Mouse (Mus musculus) G1E (cell line): ENCODE measurements around the gene Slc11a2. TPM values are rescaled to one million over a fixed set of nuclear protein-coding genes. Genes with fewer than 3 reads are reported as not detected.
"Not testable (repeated sequence)": the region's sequence is repeated elsewhere in the genome, so short reads cannot be mapped to it uniquely, and the experiment has no call there.

Experiments
- ATAC-seq: 2 replicates; pipeline ENCODE4 v1.8.0; 2016; ENCODE audit warnings: mild to moderate bottlenecking; ENCODE audit not compliant: insufficient number of reproducible peaks, poor library complexity, low FRiP score, severe bottlenecking; ENCODE audit errors: extremely low read depth
- DNase-seq: peaks from one replicate; pipeline ENCODE4 v3.0.0; 2012; ENCODE audit warnings: low spot score
- H3K27me3 ChIP-seq: 2 replicates; pipeline ENCODE4 v1.6.1; 2012; ENCODE audit warnings: mild to moderate bottlenecking, low read length, inconsistent platforms; ENCODE audit not compliant: insufficient read depth
- H3K36me3 ChIP-seq: replicated peaks from 2 replicates; pipeline ENCODE3; 2012; ENCODE audit warnings: mild to moderate bottlenecking, inconsistent platforms
- H3K4me1 ChIP-seq: 2 replicates; pipeline ENCODE4 v1.6.1; 2012; ENCODE audit warnings: low read depth, low read length, inconsistent platforms, mixed read lengths; ENCODE audit not compliant: insufficient read depth
- H3K4me3 ChIP-seq: 2 replicates; pipeline ENCODE4 v1.5.1; 2012; ENCODE audit warnings: low read depth, mild to moderate bottlenecking, inconsistent platforms, low read length, moderate library complexity, mixed read lengths
- H3K9me3 ChIP-seq: replicated peaks from 2 replicates; pipeline ENCODE4 v1.6.1; 2012; ENCODE audit warnings: inconsistent platforms
- CTCF ChIP-seq: IDR thresholded peaks from 2 replicates; pipeline ENCODE4 v1.5.1; 2012; ENCODE audit warnings: low read depth, low read length, inconsistent platforms, mixed read lengths
- GATA1 ChIP-seq: IDR thresholded peaks from 2 replicates; pipeline ENCODE4 v1.6.1; 2012; ENCODE audit warnings: borderline replicate concordance, low read length, inconsistent platforms, mixed read lengths
- GATA2 ChIP-seq: IDR thresholded peaks from 2 replicates; pipeline ENCODE4 v1.6.1; 2012; ENCODE audit warnings: low read depth, low read length, inconsistent platforms, borderline replicate concordance
- POLR2AphosphoS5 ChIP-seq: IDR thresholded peaks from 2 replicates; pipeline ENCODE4 v1.6.1; 2012; ENCODE audit warnings: low read depth, low read length, inconsistent platforms; ENCODE audit not compliant: insufficient replicate concordance
- TAL1 ChIP-seq: conservative IDR thresholded peaks from 2 replicates; pipeline ENCODE4 v1.6.1; 2012; ENCODE audit warnings: low read depth, low read length, inconsistent platforms, mixed read lengths
- polyA plus RNA-seq: library from polyadenylated mRNA; stranded (reverse); fragments of >175 nt; gene quantifications from 2 replicates; pipeline ENCODE4 v1.2.3, GENCODE M21; 2012
- total RNA-seq, 2 experiments: library from RNA; stranded (forward) in 1 of 2; stranded (reverse) in 1 of 2; fragments of 200-1000 nt in 1 of 2; fragments of >200 nt in 1 of 2; fragmentation: Nextera tagmentation in 1 of 2; gene quantifications; 2 replicates each; pipeline ENCODE4 v1.2.3; 2014 to 2017

Gene Slc11a2
- total and polyA plus RNA-seq, 3 experiments = 5.4 to 95.4 (median 34.6) TPM

- Histone ChIP-seq H3K36me3 (no peaks in the 10 kb centered on the region), H3K4me1 (peaks cover 2% of the 10 kb centered on the region; the same call in 1 of the 2 replicates), H3K27me3 (peaks cover 16% of the 10 kb centered on the region), H3K9me3 (no peaks in the 10 kb centered on the region), H3K4me3 (no peak overlapping the region)
- ATAC-seq (no peak), DNase-seq (no peak)
- TF ChIP-seq GATA1 (no peak), POLR2AphosphoS5 (no peak), TAL1 (no peak), GATA2 (no peak), CTCF (no peak)
Measured at GRCm38 (mm10) chr15:100351501-100352060, 73.3 kb downstream of the Slc11a2 start.

GRCm38 (mm10) chr15:100349496-100349895, 75.4 kb downstream of the Slc11a2 start:
- Histone ChIP-seq H3K9me3 (no peaks in the 10 kb centered on the region), H3K27me3 (peaks cover 16% of the 10 kb centered on the region), H3K4me1 (peaks cover 2% of the 10 kb centered on the region; the same call in 1 of the 2 replicates), H3K36me3 (no peaks in the 10 kb centered on the region), H3K4me3 (no peak overlapping the region)
- ATAC-seq (no peak), DNase-seq (no peak)
- no peak for TF ChIP-seq GATA2
- no peak for TF ChIP-seq POLR2AphosphoS5
- TF ChIP-seq CTCF = no peak
- TF ChIP-seq GATA1 = no peak
- TF ChIP-seq TAL1 = no peak

GRCm38 (mm10) chr15:100346761-100347160, 78.1 kb downstream of the Slc11a2 start:
- no peak for DNase-seq

GRCm38 (mm10) chr15:100345484-100345883, 79.4 kb downstream of the Slc11a2 start:
- TF ChIP-seq CTCF (no peak), POLR2AphosphoS5 (no peak), GATA2 (no peak)
- Histone ChIP-seq H3K4me3 (no peak overlapping the region), H3K9me3 (no peaks in the 10 kb centered on the region), H3K36me3 (no peaks in the 10 kb centered on the region), H3K4me1 (peaks cover 2% of the 10 kb centered on the region; the same call in 1 of the 2 replicates), H3K27me3 (peaks cover 11% of the 10 kb centered on the region)
- ATAC-seq (no peak), DNase-seq (no peak)

More at GRCm38 (mm10) chr15:100346761-100347160, 78.1 kb downstream of the Slc11a2 start:
- Histone ChIP-seq H3K9me3 (no peaks in the 10 kb centered on the region), H3K27me3 (peaks cover 14% of the 10 kb centered on the region), H3K4me3 (no peak overlapping the region), H3K4me1 (peaks cover 2% of the 10 kb centered on the region; the same call in 1 of the 2 replicates), H3K36me3 (no peaks in the 10 kb centered on the region)
- no peak for TF ChIP-seq TAL1
- no peak for TF ChIP-seq GATA1
- TF ChIP-seq POLR2AphosphoS5 = no peak
- TF ChIP-seq GATA2 = no peak
- ATAC-seq = no peak

GRCm38 (mm10) chr15:100341314-100341980, 83.4 kb downstream of the Slc11a2 start:
- H3K36me3 ChIP-seq, H3K4me1 ChIP-seq, H3K4me3 ChIP-seq, DNase-seq, H3K27me3 ChIP-seq, H3K9me3 ChIP-seq, ATAC-seq: not testable (repeated sequence)

Other genes starting within 250 kb of the Slc11a2 start
- gene Atf1, start 197.3 kb downstream of the Slc11a2 start, total RNA-seq (2014; fragmentation: Nextera tagmentation) = 72.0 and 75.1 TPM in 2 replicates
- 49.7 and 68.8 TPM in 2 replicates for gene Atf1, start 197.3 kb downstream of the Slc11a2 start, total RNA-seq (2017)
- gene Atf1, start 197.3 kb downstream of the Slc11a2 start, polyA plus RNA-seq = 44.9 and 60.0 TPM in 2 replicates
- gene Tmprss12, start 144.2 kb downstream of the Slc11a2 start, total RNA-seq (2014; fragmentation: Nextera tagmentation) = not detected in 2 replicates
- 0.12 TPM in 1 of 2 replicates, not detected in the other for gene Tmprss12, start 144.2 kb downstream of the Slc11a2 start, total RNA-seq (2017)
- gene Tmprss12, start 144.2 kb downstream of the Slc11a2 start, polyA plus RNA-seq = not detected in 2 replicates
- gene Mettl7a1, start 120.9 kb downstream of the Slc11a2 start, total RNA-seq (2014; fragmentation: Nextera tagmentation) = 5.5 and 50.3 TPM in 2 replicates
- gene Mettl7a1, start 120.9 kb downstream of the Slc11a2 start, total RNA-seq (2017) = 31.2 and 31.6 TPM in 2 replicates
- gene Mettl7a1, start 120.9 kb downstream of the Slc11a2 start, polyA plus RNA-seq = 22.1 and 24.2 TPM in 2 replicates
- 1.4 TPM in 1 of 2 replicates, not detected in the other for gene Mettl7a3, start 90.1 kb downstream of the Slc11a2 start, total RNA-seq (2014; fragmentation: Nextera tagmentation)
- 0.66 and 0.93 TPM in 2 replicates for gene Mettl7a3, start 90.1 kb downstream of the Slc11a2 start, total RNA-seq (2017)
- gene Mettl7a3, start 90.1 kb downstream of the Slc11a2 start, polyA plus RNA-seq = not detected in 2 replicates
- gene Methig1, start 71.9 kb downstream of the Slc11a2 start, total RNA-seq (2014; fragmentation: Nextera tagmentation) = not detected in 2 replicates
- gene Methig1, start 71.9 kb downstream of the Slc11a2 start, total RNA-seq (2017) = not detected in 2 replicates
- gene Methig1, start 71.9 kb downstream of the Slc11a2 start, polyA plus RNA-seq = 0.11 and 0.22 TPM in 2 replicates
- gene Mettl7a2, start 71.9 kb downstream of the Slc11a2 start, total RNA-seq (2014; fragmentation: Nextera tagmentation) = 2.2 TPM in 1 of 2 replicates, not detected in the other
- gene Mettl7a2, start 71.9 kb downstream of the Slc11a2 start, total RNA-seq (2017) = 2.1 and 3.1 TPM in 2 replicates
- 2.4 TPM in 2 replicates for gene Mettl7a2, start 71.9 kb downstream of the Slc11a2 start, polyA plus RNA-seq
- not detected in 2 replicates for gene Higd1c, start 60.5 kb downstream of the Slc11a2 start, total RNA-seq (2014; fragmentation: Nextera tagmentation)
- not detected in 2 replicates for gene Higd1c, start 60.5 kb downstream of the Slc11a2 start, total RNA-seq (2017)
- not detected in 2 replicates for gene Higd1c, start 60.5 kb downstream of the Slc11a2 start, polyA plus RNA-seq
- not detected in 2 replicates for gene Gm5475, start 2.9 kb downstream of the Slc11a2 start, total RNA-seq (2014; fragmentation: Nextera tagmentation)
- 0.05 and 0.17 TPM in 2 replicates for gene Gm5475, start 2.9 kb downstream of the Slc11a2 start, total RNA-seq (2017)
- gene Gm5475, start 2.9 kb downstream of the Slc11a2 start, polyA plus RNA-seq = not detected in 2 replicates
- gene Letmd1, start 44.0 kb upstream of the Slc11a2 start, total RNA-seq (2014; fragmentation: Nextera tagmentation) = 55.0 and 55.7 TPM in 2 replicates
- 28.4 and 32.8 TPM in 2 replicates for gene Letmd1, start 44.0 kb upstream of the Slc11a2 start, total RNA-seq (2017)
- gene Letmd1, start 44.0 kb upstream of the Slc11a2 start, polyA plus RNA-seq = 54.5 and 60.8 TPM in 2 replicates
- 2.2 and 3.1 TPM in 2 replicates for gene Csrnp2, start 70.4 kb upstream of the Slc11a2 start, total RNA-seq (2014; fragmentation: Nextera tagmentation)
- 3.7 and 3.8 TPM in 2 replicates for gene Csrnp2, start 70.4 kb upstream of the Slc11a2 start, total RNA-seq (2017)
- 1.3 and 1.4 TPM in 2 replicates for gene Csrnp2, start 70.4 kb upstream of the Slc11a2 start, polyA plus RNA-seq
- 16.0 and 18.8 TPM in 2 replicates for gene Tfcp2, start 126.9 kb upstream of the Slc11a2 start, total RNA-seq (2014; fragmentation: Nextera tagmentation)
- 8.7 and 10.9 TPM in 2 replicates for gene Tfcp2, start 126.9 kb upstream of the Slc11a2 start, total RNA-seq (2017)
- gene Tfcp2, start 126.9 kb upstream of the Slc11a2 start, polyA plus RNA-seq = 2.9 and 3.9 TPM in 2 replicates
- 0.19 and 0.53 TPM in 2 replicates for gene Pou6f1, start 174.9 kb upstream of the Slc11a2 start, total RNA-seq (2014; fragmentation: Nextera tagmentation)
- 0.11 TPM in 1 of 2 replicates, not detected in the other for gene Pou6f1, start 174.9 kb upstream of the Slc11a2 start, total RNA-seq (2017)
- 0.33 and 0.74 TPM in 2 replicates for gene Pou6f1, start 174.9 kb upstream of the Slc11a2 start, polyA plus RNA-seq
- gene Dazap2, start 190.3 kb upstream of the Slc11a2 start, total RNA-seq (2014; fragmentation: Nextera tagmentation) = 234 and 277 TPM in 2 replicates
- gene Dazap2, start 190.3 kb upstream of the Slc11a2 start, total RNA-seq (2017) = 177 TPM in 2 replicates
- gene Dazap2, start 190.3 kb upstream of the Slc11a2 start, polyA plus RNA-seq = 52.4 and 56.6 TPM in 2 replicates
- gene Smagp, start 211.9 kb upstream of the Slc11a2 start, total RNA-seq (2014; fragmentation: Nextera tagmentation) = not detected in 2 replicates
- 2.6 and 2.7 TPM in 2 replicates for gene Smagp, start 211.9 kb upstream of the Slc11a2 start, total RNA-seq (2017)
- 2.7 and 3.3 TPM in 2 replicates for gene Smagp, start 211.9 kb upstream of the Slc11a2 start, polyA plus RNA-seq
- 5.3 and 6.8 TPM in 2 replicates for gene Bin2, start 244.5 kb upstream of the Slc11a2 start, total RNA-seq (2014; fragmentation: Nextera tagmentation)
- 13.3 and 15.5 TPM in 2 replicates for gene Bin2, start 244.5 kb upstream of the Slc11a2 start, total RNA-seq (2017)
- gene Bin2, start 244.5 kb upstream of the Slc11a2 start, polyA plus RNA-seq = 13.7 and 14.3 TPM in 2 replicates